Mouse (Mus musculus): ENCODE data around the gene C130050O18Rik. TPM values are rescaled to one million over a fixed set of nuclear protein-coding genes. Genes with fewer than 3 reads are reported as not detected.

Gene C130050O18Rik
- polyA plus RNA-seq, 1 experiment from 2014 or later, result 0.27 TPM

- peaks cover 8% of the 10 kb centered on the region for H3K4me1 ChIP-seq (ENCODE audit: control insufficient read depth, insufficient read depth, low read length)
- 91% methylated on average over 4 of the region's 4 CpGs for WGBS
- no peak overlapping the region for H3K4me2 ChIP-seq (ENCODE audit: low read depth, low read length)
- H3K36me3 ChIP-seq (replicated peaks; ENCODE audit: control insufficient read depth, insufficient read depth, low read depth, low read length), result no peaks in the 10 kb centered on the region
- no peak overlapping the region for H3K4me3 ChIP-seq (ENCODE audit: low read depth, low read length)
- ATAC-seq (replicated peaks; ENCODE audit: insufficient number of reproducible peaks, low FRiP score, low TSS enrichment, low read depth) (no peak), DNase-seq (ENCODE audit: low spot score) (no peak)
- no peak overlapping the region for H3K27ac ChIP-seq (replicated peaks; ENCODE audit: low read depth, low read length)
- no peaks in the 10 kb centered on the region for H3K9me3 ChIP-seq (replicated peaks; ENCODE audit: control insufficient read depth, low read length)
- H3K27me3 ChIP-seq (ENCODE audit: control insufficient read depth, insufficient read depth, low read length), result no peaks in the 10 kb centered on the region
- H3K9ac ChIP-seq (replicated peaks; ENCODE audit: low read length), result no peak overlapping the region
These were observed 37.1 kb upstream of the C130050O18Rik start for GRCm38 (mm10) chr5:139367884-139368458.

DNA sequence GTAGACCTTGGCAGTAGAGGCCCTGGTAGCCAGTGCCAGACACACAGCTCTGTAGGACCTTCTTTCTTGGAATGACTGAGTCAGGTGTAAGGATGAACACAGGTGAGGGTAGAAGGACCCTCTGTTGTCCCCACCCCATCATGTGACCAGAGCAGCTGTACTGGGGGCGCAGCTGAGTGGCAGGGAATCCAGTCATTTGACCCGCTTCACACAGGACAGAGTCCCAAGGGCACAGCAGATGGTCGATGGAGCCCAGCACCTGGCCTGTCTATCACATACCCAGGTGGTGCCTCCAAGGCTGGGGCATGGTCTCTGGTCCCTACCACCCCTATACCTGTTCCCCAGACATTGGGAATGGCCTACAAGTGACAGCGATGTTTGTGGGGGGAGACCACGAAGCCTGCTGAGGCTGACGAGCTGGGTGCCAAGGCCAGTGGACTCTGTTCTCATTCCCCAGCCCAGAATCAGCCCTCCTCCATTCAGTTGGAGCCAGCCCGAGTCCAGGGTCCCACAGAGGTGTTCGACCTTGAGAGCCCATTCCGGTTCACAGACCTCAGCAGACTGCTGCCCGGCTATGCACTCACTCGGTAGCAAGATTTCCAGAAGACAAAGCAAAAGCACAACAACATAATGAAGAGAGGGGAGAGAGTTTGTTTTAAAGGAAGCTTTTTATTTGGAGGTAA lies 36.3 kb upstream of the C130050O18Rik start:
- Histone ChIP-seq H3K4me2 (ENCODE audit: low read depth, low read length) (no peak overlapping the region), H3K27ac (replicated peaks; ENCODE audit: low read depth, low read length) (no peak overlapping the region), H3K9me3 (replicated peaks; ENCODE audit: control insufficient read depth, low read length) (no peaks in the 10 kb centered on the region), H3K27me3 (ENCODE audit: control insufficient read depth, insufficient read depth, low read length) (no peaks in the 10 kb centered on the region), H3K36me3 (replicated peaks; ENCODE audit: control insufficient read depth, insufficient read depth, low read depth, low read length) (no peaks in the 10 kb centered on the region), H3K9ac (replicated peaks; ENCODE audit: low read length) (no peak overlapping the region), H3K4me3 (ENCODE audit: low read depth, low read length) (no peak overlapping the region), H3K4me1 (ENCODE audit: control insufficient read depth, insufficient read depth, low read length) (peaks cover 8% of the 10 kb centered on the region)
- WGBS, result 84% methylated on average over 11 of the region's 11 CpGs
- no peak for ATAC-seq (replicated peaks; ENCODE audit: insufficient number of reproducible peaks, low FRiP score, low TSS enrichment, low read depth)
- DNase-seq (ENCODE audit: low spot score), result no peak

DNA sequence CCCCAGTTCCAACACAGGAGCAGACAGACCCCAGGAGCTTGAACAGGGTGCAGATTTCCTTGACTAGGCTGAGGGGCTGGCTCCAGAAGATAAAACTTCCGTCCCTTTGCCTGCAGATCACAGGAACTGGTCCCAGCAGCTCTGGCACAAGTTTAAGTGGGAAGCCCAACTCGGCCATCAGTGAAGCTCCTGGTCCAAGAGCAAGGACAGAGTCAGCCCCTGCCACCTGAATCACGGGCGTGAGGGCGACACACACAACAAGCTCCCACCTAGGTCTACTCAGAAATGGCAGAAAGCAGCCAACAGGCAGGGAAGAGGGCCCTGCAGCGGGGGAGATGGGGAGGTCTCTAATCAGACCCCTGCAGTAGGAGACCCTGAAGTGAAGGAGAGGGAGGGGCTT lies 34.7 kb upstream of the C130050O18Rik start:
- H3K27ac ChIP-seq (replicated peaks; ENCODE audit: low read depth, low read length), result no peak overlapping the region
- H3K4me3 ChIP-seq (ENCODE audit: low read depth, low read length), result no peak overlapping the region
- H3K27me3 ChIP-seq (ENCODE audit: control insufficient read depth, insufficient read depth, low read length), result no peaks in the 10 kb centered on the region
- peaks cover under 1% of the 10 kb centered on the region; the same call in 1 of the 2 replicates for H3K4me1 ChIP-seq (ENCODE audit: control insufficient read depth, insufficient read depth, low read length)
- H3K9ac ChIP-seq (replicated peaks; ENCODE audit: low read length), result peak overlapping the region; percentile 14; the same call in 1 of the 2 replicates
- whole genome bisulfite sequencing, result 90% methylated on average over 6 of the region's 6 CpGs
- ATAC-seq (replicated peaks; ENCODE audit: insufficient number of reproducible peaks, low FRiP score, low TSS enrichment, low read depth) (no peak), DNase-seq (ENCODE audit: low spot score) (no peak)
- H3K9me3 ChIP-seq (replicated peaks; ENCODE audit: control insufficient read depth, low read length), result no peaks in the 10 kb centered on the region
- no peak overlapping the region for H3K4me2 ChIP-seq (ENCODE audit: low read depth, low read length)
- H3K36me3 ChIP-seq (replicated peaks; ENCODE audit: control insufficient read depth, insufficient read depth, low read depth, low read length), result no peaks in the 10 kb centered on the region

- Histone ChIP-seq H3K9me3 (replicated peaks; ENCODE audit: control insufficient read depth, low read length) (no peaks in the 10 kb centered on the region), H3K36me3 (replicated peaks; ENCODE audit: control insufficient read depth, insufficient read depth, low read depth, low read length) (no peaks in the 10 kb centered on the region), H3K27me3 (ENCODE audit: control insufficient read depth, insufficient read depth, low read length) (no peaks in the 10 kb centered on the region), H3K4me2 (ENCODE audit: low read depth, low read length) (peak overlapping the region; percentile 82; the same call in 1 of the 2 replicates), H3K4me1 (ENCODE audit: control insufficient read depth, insufficient read depth, low read length) (no peaks in the 10 kb centered on the region), H3K27ac (replicated peaks; ENCODE audit: low read depth, low read length) (no peak overlapping the region), H3K4me3 (ENCODE audit: low read depth, low read length) (peak overlapping the region; percentile 66), H3K9ac (replicated peaks; ENCODE audit: low read length) (peak overlapping the region; percentile 91; the same call in 1 of the 2 replicates)
- WGBS, result 72% methylated on average over 5 of the region's 5 CpGs
- ATAC-seq (replicated peaks; ENCODE audit: insufficient number of reproducible peaks, low FRiP score, low TSS enrichment, low read depth) (no peak), DNase-seq (ENCODE audit: low spot score) (no peak)
These were observed 34.0 kb upstream of the C130050O18Rik start for GRCm38 (mm10) chr5:139371118-139371517.

DNA sequence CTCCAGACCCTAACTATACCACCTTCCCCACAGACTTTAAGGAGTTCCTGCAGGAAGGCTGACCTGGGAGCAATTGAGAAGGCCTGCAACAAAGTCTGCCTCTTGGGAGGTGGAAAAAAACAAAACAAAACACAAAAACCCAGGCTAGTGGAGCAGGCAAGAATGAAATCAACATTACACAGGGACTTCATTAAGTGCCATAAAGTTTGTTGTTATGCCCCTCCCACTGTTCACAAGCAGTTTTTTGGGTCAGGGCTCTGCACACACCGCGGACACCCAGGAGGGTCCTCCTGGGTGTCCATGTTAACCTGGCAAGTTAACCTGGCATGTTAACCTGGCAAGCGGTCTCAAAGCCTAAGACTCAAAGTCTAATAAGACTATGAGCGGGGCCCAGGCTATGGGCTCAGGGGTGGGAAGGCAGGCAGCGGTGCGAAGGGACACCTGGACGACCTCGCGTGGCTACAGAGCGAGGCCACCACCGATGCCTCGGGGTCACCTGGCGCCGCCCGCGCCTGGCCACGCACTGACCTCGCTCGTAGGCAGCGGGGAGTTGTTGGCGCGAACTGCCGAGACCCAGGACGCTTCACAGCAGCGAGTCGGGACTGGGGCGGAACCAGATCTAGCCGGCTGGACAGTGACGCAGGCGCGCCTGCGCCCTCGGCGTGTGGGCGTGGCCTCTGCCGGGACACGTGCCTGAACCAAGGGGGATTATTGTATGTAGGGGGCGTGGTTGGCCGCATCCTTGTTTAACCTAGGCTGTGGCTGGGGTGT lies 33.3 kb upstream of the C130050O18Rik start:
- ATAC-seq (replicated peaks; ENCODE audit: insufficient number of reproducible peaks, low FRiP score, low TSS enrichment, low read depth) (peak; percentile 88), DNase-seq (ENCODE audit: low spot score) (peak; percentile 95)
- Histone ChIP-seq H3K4me2 (ENCODE audit: low read depth, low read length) (peak overlapping the region; percentile 82), H3K9me3 (replicated peaks; ENCODE audit: control insufficient read depth, low read length) (no peaks in the 10 kb centered on the region), H3K36me3 (replicated peaks; ENCODE audit: control insufficient read depth, insufficient read depth, low read depth, low read length) (no peaks in the 10 kb centered on the region), H3K4me1 (ENCODE audit: control insufficient read depth, insufficient read depth, low read length) (no peaks in the 10 kb centered on the region), H3K27me3 (ENCODE audit: control insufficient read depth, insufficient read depth, low read length) (no peaks in the 10 kb centered on the region), H3K4me3 (ENCODE audit: low read depth, low read length) (peak overlapping the region; percentile 66), H3K27ac (replicated peaks; ENCODE audit: low read depth, low read length) (peak overlapping the region; percentile 67; the same call in 1 of the 2 replicates), H3K9ac (replicated peaks; ENCODE audit: low read length) (peak overlapping the region; percentile 91)
- WGBS, result 2% methylated on average over 39 of the region's 39 CpGs

GRCm38 (mm10) chr5:139373126-139373525 lies 32.0 kb upstream of the C130050O18Rik start:
- no peaks in the 10 kb centered on the region for H3K9me3 ChIP-seq (replicated peaks; ENCODE audit: control insufficient read depth, low read length)
- H3K4me1 ChIP-seq (ENCODE audit: control insufficient read depth, insufficient read depth, low read length), result peaks cover 3% of the 10 kb centered on the region; the same call in 1 of the 2 replicates
- no peak overlapping the region for H3K9ac ChIP-seq (replicated peaks; ENCODE audit: low read length)
- H3K36me3 ChIP-seq (replicated peaks; ENCODE audit: control insufficient read depth, insufficient read depth, low read depth, low read length), result no peaks in the 10 kb centered on the region
- H3K27ac ChIP-seq (replicated peaks; ENCODE audit: low read depth, low read length), result no peak overlapping the region
- no peaks in the 10 kb centered on the region for H3K27me3 ChIP-seq (ENCODE audit: control insufficient read depth, insufficient read depth, low read length)
- H3K4me3 ChIP-seq (ENCODE audit: low read depth, low read length), result no peak overlapping the region
- no peak for ATAC-seq (replicated peaks; ENCODE audit: insufficient number of reproducible peaks, low FRiP score, low TSS enrichment, low read depth)
- WGBS, result 81% methylated on average over 3 of the region's 3 CpGs
- H3K4me2 ChIP-seq (ENCODE audit: low read depth, low read length), result no peak overlapping the region
- no peak for DNase-seq (ENCODE audit: low spot score)

DNA sequence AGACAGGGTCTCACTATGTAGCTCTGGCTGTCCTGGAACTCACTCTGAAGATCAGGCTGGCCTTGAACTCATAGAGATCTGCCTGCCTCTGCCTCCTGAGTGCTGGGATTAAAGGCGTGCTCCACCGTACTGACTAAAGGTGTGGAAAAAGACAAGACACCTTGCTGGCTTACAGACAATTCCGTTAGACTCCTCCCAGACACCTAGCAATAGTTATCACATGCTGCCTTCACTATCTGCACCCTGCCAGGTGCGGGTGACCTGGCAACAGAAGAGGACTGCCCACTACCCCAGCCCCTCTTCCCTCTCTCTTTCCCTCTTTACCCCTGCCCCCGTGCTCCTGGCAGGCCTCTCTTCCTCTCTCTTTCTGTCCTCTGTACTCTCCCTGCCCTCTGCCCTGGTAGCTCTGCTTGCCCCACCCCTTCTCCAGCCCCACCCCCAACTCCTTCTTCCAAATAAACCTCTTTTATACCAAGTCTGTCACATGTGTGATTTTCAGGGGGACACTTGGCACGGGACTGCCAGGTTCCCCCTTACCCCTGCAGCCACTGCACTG lies 31.1 kb upstream of the C130050O18Rik start:
- H3K9me3 ChIP-seq (replicated peaks; ENCODE audit: control insufficient read depth, low read length), result no peaks in the 10 kb centered on the region
- no peaks in the 10 kb centered on the region for H3K27me3 ChIP-seq (ENCODE audit: control insufficient read depth, insufficient read depth, low read length)
- no peak overlapping the region for H3K4me3 ChIP-seq (ENCODE audit: low read depth, low read length)
- H3K27ac ChIP-seq (replicated peaks; ENCODE audit: low read depth, low read length), result no peak overlapping the region
- no peak overlapping the region for H3K9ac ChIP-seq (replicated peaks; ENCODE audit: low read length)
- DNase-seq (ENCODE audit: low spot score) (no peak), ATAC-seq (replicated peaks; ENCODE audit: insufficient number of reproducible peaks, low FRiP score, low TSS enrichment, low read depth) (no peak)
- H3K4me2 ChIP-seq (ENCODE audit: low read depth, low read length), result no peak overlapping the region
- 87% methylated on average over 6 of the region's 6 CpGs for WGBS
- peaks cover 3% of the 10 kb centered on the region; the same call in 1 of the 2 replicates for H3K4me1 ChIP-seq (ENCODE audit: control insufficient read depth, insufficient read depth, low read length)
- H3K36me3 ChIP-seq (replicated peaks; ENCODE audit: control insufficient read depth, insufficient read depth, low read depth, low read length), result no peaks in the 10 kb centered on the region
